Mouse (Mus musculus) embryonic stem cell, embryonic (primary cell): ENCODE results near the gene Nt5c2.

ENCODE experiments used
- CTCF ChIA-PET, 4 experiments: fragments of 300-600 bp in 2 of 4; fragments of 350-600 bp in 2 of 4; sonication (Branson Sonifier 250); formaldehyde crosslinking; loops; one replicate each; lab custom pipeline; 2022; ENCODE audit warnings: inconsistent platforms in 2 of 4; lab: Charles Lee
- POLR2A ChIA-PET, 4 experiments: fragments of 300-600 bp in 2 of 4; fragments of 350-600 bp in 2 of 4; sonication (Branson Sonifier 250); formaldehyde crosslinking; loops; one replicate each; lab custom pipeline; 2022; ENCODE audit warnings: antibody characterized with exemption in 4 of 4, inconsistent platforms in 1 of 4; lab: Charles Lee

Nt5c2 gene

DNA sequence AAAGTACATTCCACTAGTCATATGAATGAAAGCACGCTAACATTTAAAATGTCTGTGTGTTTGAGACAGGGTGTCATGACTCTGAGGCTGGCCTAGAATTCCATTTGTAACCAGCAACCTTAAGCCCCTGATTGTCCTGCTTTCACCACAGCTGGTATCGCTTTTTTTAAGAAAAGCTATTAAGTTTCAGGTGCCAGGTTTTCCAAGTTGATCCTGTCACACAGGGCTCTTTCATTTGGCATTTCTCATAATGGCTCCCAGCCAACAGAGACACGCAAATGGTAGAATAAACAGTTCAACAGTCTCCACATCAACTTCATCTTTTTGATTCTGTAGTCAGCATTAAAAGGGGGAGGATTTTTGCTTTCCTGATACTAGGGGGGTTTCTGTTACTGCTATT lies 56.4 kb downstream of the Nt5c2 start:
- ChIA-PET CTCF (interaction anchor here in 2 of 4 experiments (0.6 to 1.0 kb wide), 3 partner anchors 11 to 328 kb away, joined by 3 to 6 read pairs (median 4); no protein-coding TSS in a partner anchor), POLR2A (interaction anchor here in 2 of 4 experiments (0.8 to 4.3 kb wide), 15 partner anchors 8 to 197 kb away, joined by 3 to 48 read pairs (median 6); partner anchors contain the start of genes Cnnm2 (in 1 of the 2), Ina (in 1 of the 2) and Nt5c2 (in 1 of the 2))

DNA sequence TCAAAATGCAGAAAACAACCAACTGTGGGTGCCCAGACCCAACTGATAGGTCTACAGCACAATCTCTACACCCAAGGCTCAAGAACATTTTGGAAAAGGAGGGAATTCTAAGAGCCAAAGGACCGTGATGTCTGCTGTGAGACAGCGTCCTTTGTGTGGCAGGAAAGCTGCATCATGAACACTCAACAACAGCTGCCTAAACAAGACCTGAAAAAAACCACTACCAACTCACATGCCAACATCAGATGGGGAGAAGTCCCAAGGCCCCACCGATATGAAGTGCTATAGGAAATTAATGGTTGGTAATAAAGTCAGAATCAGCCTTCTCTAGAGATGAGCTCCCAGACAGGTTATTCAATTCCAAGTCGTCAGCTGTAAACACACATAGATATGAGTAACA lies 57.0 kb downstream of the Nt5c2 start:
- POLR2A ChIA-PET, result interaction anchor here in 2 of 4 experiments (0.7 to 3.2 kb wide), 9 partner anchors 9 to 104 kb away, joined by 3 to 24 read pairs (median 3); no protein-coding TSS in a partner anchor
- CTCF ChIA-PET, result interaction anchor here in 1 of 4 experiments (0.6 kb wide), 4 partner anchors 54 to 327 kb away, joined by 3 to 6 read pairs (median 4); no protein-coding TSS in a partner anchor

DNA sequence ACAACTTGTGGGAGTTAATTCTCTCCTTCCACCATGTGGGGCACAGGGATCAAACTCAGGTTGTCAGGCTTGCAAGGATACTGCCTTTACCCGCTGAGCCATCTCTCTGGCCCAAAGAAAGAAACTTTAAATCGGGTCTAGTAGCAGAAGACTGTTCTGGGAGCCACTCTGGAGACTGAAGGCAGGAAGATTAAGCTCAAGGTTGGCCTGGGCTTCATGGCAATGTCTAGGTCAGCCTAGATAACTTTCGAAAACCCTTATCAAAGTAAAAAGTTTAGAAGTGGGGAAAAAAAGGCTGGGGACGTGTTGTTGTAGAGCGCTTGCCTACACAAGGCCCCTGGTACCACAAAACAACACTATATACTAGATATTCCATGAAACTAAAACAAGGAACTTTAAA lies 58.0 kb downstream of the Nt5c2 start:
- ChIA-PET POLR2A (interaction anchor here in 2 of 4 experiments (0.6 to 2.7 kb wide), 6 partner anchors 11 to 32 kb away, joined by 3 to 10 read pairs (median 3); no protein-coding TSS in a partner anchor), CTCF (no interaction called here)

DNA sequence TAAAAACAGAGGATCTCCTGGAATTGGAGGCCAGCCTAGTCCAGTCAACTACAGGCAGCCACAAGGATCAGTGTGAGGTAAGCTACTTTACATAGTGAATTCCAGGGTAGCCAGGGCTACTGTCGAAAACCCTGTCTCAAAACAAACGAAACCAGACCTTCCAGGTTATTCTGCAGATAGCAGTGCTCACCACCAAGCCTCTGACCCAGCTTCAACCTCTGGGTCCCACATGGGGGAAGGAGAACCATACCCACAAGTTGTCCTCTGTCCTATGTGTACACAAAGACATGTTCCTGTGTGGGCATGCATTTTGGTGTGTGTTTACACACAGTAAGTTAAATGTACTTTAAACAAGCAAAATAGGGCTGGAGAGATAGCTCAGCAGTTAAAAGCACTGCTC lies 58.5 kb downstream of the Nt5c2 start:
- POLR2A ChIA-PET, result interaction anchor here in 2 of 4 experiments (0.5 to 2.7 kb wide), 4 partner anchors 13 to 33 kb away, joined by 3 to 10 read pairs (median 4); no protein-coding TSS in a partner anchor
- CTCF ChIA-PET, result interaction anchor here in 1 of 4 experiments (0.6 to 1.2 kb wide), 2 partner anchors 15 to 20 kb away, joined by 3 read pairs; no protein-coding TSS in a partner anchor

DNA sequence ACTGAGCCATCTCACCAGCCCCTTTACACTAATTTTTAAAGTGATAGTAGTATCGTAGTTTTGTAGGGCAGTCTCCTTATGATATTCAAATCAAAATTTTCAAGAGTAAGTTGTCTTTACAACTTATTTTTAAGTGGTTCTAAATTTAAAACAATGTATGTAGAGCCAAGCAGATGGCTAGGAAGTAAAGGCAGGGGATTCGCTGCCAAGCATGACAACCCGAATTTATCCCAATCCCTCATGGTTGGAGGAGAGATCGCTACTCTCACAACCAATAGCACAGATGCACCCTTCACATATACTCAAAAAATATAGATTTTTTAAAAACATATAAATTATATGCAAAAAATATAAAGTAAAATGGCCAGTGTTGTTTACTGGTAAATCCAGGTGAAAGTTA lies 59.3 kb downstream of the Nt5c2 start:
- ChIA-PET POLR2A (interaction anchor here in 1 of 4 experiments (0.5 to 1.7 kb wide), 3 partner anchors 21 to 34 kb away, joined by 3 to 5 read pairs (median 3); no protein-coding TSS in a partner anchor), CTCF (interaction anchor here in 2 of 4 experiments (0.6 to 1.2 kb wide), 3 partner anchors 16 to 21 kb away, joined by 3 read pairs; no protein-coding TSS in a partner anchor)

DNA sequence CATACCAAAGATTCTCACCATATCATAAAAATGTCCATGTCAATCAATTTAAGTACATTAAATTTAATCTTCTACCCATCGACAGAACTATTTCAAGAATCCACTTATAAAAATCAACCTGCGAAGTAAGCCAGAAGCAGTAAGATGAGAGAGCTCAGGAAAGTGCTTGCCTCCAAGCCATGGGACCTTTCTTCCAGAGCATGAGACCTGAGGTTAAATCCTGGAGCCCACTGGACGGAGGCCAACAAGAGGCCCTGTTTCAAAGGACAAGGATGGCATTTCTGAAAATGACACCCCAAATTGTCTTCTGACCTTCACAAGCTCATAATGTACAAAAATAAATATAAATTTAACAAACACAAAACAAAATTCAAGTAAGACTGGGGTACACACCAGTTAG lies 61.4 kb downstream of the Nt5c2 start:
- ChIA-PET POLR2A (interaction anchor here in 3 of 4 experiments (0.6 to 1.7 kb wide), 10 partner anchors 8 to 86 kb away, joined by 3 to 5 read pairs (median 3); no protein-coding TSS in a partner anchor), CTCF (interaction anchor here in 1 of 4 experiments (0.8 kb wide), 1 partner anchor 39 kb away, joined by 3 read pairs; no protein-coding TSS in a partner anchor)

DNA sequence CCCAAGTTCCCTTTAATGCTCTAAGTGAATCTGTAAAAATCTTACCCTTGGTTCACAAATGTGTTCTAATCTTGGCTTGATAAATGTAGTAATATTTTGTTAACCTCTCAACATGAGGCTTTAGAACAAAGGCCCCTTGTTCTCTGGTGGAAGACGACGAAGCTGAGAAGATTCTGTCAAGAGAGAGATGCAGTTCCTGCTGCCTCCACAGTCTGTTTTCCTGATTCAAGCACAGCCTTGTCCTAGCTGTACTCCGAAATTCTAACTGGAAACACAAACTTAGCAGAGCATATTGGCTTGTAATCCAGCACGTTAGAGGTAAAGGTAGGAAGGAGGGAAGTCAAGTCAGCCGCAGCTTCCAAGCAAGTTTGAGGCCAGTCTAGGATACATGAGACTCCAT lies 62.0 kb downstream of the Nt5c2 start:
- POLR2A ChIA-PET, result interaction anchor here in 2 of 4 experiments (0.6 to 1.7 kb wide), 9 partner anchors 9 to 138 kb away, joined by 3 to 5 read pairs (median 3); no protein-coding TSS in a partner anchor
- CTCF ChIA-PET, result interaction anchor here in 1 of 4 experiments (0.8 kb wide), 1 partner anchor 40 kb away, joined by 3 read pairs; no protein-coding TSS in a partner anchor

DNA sequence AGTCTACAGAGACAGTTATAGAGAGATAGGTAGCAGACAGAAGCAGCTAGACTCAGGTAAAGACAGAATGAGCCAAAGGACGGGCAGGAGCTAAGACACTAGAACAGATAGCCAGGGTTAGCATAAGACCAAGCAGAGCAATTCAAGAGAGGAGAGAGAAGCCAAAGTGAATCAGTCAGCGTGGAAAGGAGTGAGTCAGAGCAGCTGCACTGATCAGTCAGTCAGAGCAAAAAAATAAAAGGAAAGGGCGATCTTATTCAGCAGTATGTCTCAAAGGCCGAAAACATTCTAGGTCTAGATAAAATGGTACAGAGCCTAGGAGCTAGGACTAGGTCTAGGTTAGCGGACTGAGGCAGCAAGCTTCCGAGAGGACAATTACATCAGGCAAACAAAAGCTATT lies 70.6 kb downstream of the Nt5c2 start:
- ChIA-PET POLR2A (interaction anchor here in 3 of 4 experiments (0.6 to 1.4 kb wide), 3 partner anchors 9 to 29 kb away, joined by 3 to 8 read pairs (median 3); no protein-coding TSS in a partner anchor), CTCF (interaction anchor here in 1 of 4 experiments (0.6 kb wide), 1 partner anchor 26 kb away, joined by 4 read pairs; no protein-coding TSS in a partner anchor)

DNA sequence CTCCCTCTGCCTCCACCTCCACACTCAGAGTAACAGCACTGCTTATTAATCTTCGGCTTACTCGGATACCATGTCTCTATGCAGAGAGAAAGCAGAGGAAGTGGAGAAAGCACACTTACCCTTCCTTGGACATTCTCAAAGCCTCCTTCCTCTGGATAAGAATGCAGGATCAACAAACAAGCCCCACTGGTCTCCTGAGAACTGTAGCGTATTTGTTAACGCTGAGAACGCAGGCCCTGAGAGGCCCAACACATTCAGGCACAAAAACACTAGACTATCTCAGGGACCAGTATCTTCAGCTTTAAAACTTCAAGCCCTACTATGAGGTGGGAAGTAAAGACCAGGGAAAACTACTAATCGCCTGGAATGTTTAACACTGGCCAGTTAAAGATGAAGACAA lies 77.8 kb downstream of the Nt5c2 start:
- ChIA-PET POLR2A (interaction anchor here in 2 of 4 experiments (1.0 to 2.0 kb wide), 5 partner anchors 9 to 178 kb away, joined by 3 to 5 read pairs (median 3); no protein-coding TSS in a partner anchor), CTCF (no interaction called here)

DNA sequence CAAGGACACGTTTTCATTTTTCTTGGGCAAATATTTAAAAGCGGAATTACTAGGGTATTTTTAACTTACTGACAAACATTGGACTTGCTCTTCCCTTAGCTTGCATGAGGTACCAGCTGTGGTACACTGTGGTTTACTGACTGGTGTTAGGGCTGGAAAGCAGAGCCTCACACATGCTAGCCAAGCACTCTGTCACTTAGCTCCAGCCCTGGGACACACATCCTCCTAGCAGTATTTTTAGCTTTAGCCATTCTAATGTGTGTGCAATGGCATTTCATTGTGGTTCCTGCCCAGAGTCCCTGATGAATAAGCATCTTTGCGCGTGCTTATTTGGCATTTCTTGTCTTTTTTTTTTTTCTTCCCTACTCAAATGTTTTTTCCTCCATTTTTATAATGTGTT lies 80.9 kb downstream of the Nt5c2 start:
- CTCF ChIA-PET, result no interaction called here
- POLR2A ChIA-PET, result no interaction called here

DNA sequence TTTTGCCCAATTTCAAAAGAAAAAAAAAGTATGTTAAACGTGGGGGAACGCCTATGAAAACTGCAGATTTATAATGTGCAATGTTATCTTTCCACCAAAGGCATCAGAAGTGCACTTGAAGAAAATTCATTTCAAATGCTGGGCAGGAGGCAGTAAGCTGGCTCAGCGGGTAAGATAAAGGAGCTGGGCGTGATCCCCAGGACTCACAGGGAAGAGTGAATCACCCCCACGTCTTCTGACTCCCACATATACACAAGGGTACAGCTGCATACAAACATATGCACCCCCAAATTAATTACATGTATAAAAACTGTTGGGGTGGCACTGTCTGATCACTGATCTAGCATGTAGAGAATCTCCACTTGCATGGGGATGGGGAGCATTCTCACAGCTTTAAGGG lies 82.3 kb downstream of the Nt5c2 start:
- ChIA-PET CTCF (interaction anchor here in 1 of 4 experiments (1.2 kb wide), 1 partner anchor 57 kb away, joined by 3 read pairs; no protein-coding TSS in a partner anchor), POLR2A (interaction anchor here in 1 of 4 experiments (1.2 kb wide), 1 partner anchor 136 kb away, joined by 3 read pairs; no protein-coding TSS in a partner anchor)

DNA sequence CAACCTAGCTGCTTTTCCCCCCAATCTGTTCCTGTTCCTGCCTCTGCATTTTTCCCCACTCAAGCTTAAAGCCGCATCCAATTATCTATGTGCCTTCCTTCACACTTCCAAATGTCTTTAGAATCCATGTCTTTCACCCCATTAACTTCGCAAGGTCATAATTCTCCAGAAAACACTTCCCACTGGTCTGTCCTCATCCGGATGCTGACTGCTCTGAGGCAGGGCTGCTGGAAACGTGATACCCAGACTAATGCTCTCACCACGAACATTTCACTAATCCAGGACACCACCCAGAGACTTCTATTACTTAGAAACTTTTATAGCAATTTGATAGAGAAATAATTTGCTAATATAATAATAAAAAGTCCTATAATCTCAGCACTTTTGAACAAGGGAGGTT lies 84.9 kb downstream of the Nt5c2 start:
- POLR2A ChIA-PET, result interaction anchor here in 2 of 4 experiments (1.0 to 1.5 kb wide), 2 partner anchors 16 to 31 kb away, joined by 3 read pairs; no protein-coding TSS in a partner anchor
- CTCF ChIA-PET, result interaction anchor here in 2 of 4 experiments (0.6 to 1.0 kb wide), 3 partner anchors 59 to 220 kb away, joined by 3 to 4 read pairs (median 3); no protein-coding TSS in a partner anchor

DNA sequence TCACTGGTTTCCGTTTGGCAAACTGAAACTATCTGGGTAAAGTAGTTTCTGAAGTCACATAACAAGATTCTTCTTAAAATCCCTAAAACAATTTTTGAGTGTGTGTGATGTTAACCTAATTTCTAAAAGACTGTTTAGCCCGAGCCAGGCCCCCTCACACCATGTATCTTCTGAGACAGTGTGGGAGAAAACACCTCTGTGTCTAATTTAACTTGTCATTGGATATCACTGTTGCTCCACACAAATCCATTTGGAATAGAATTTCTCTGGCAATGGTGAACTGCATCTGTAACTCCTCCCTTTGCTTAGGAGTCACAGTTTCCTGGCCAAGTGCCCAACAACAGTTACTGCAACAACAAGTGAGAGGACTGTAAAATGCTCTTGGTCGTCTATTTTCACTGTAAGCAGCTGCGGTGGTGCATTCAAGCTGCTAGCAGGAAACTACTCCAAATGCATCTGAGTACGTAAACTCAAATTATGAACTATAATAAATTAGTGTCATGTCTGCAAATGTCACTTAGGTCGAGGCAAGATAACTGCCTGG lies 85.8 kb downstream of the Nt5c2 start:
- CTCF ChIA-PET, result interaction anchor here in 1 of 4 experiments (0.6 kb wide), 1 partner anchor 221 kb away, joined by 4 read pairs; no protein-coding TSS in a partner anchor
- POLR2A ChIA-PET, result interaction anchor here in 1 of 4 experiments (0.6 to 1.0 kb wide), 2 partner anchors 17 to 230 kb away, joined by 3 read pairs; no protein-coding TSS in a partner anchor

DNA sequence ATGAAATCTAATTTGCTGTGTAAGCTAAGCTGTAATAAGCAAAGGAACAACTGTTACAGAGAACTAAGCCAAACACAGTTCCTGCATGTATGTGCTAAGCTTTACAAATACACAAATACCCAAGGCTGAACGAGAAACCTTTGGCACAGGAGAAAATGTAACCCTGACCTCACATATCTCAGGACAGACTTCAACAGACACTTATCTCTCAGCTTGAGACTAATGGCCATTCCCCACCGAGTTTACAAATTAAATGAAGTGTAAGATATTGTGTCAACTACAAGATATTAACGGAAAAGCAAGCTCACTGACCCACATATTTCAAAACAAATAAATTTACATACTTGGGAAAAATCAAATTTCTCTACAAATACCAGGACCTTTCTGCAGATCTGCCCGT lies 86.8 kb downstream of the Nt5c2 start:
- CTCF ChIA-PET, result no interaction called here
- POLR2A ChIA-PET, result interaction anchor here in 2 of 4 experiments (0.5 to 0.7 kb wide), 2 partner anchors 9 to 59 kb away, joined by 3 to 4 read pairs; no protein-coding TSS in a partner anchor

DNA sequence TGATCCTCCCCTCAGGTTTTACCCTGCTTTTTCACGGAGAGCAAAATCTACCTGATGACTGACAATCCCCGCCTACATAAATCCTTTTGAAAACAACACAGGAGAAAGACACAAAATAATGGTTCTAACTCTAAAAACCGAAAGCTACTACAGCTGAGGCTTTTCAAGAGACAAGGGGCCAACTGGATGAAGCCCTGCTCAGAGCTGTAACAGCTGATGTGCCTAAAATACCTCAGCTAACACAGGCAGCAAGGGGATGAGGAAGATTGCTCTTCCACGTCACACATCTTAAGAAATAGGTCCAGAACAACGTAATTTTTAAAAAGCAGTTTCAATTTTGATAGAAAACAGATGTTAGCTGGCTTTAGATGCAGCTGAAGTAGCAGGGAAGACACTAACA lies 88.0 kb downstream of the Nt5c2 start:
- POLR2A ChIA-PET, result interaction anchor here in 2 of 4 experiments (0.8 to 1.3 kb wide), 7 partner anchors 10 to 66 kb away, joined by 3 to 5 read pairs (median 3); no protein-coding TSS in a partner anchor
- CTCF ChIA-PET, result interaction anchor here in 1 of 4 experiments (1.0 kb wide), 1 partner anchor 65 kb away, joined by 5 read pairs; no protein-coding TSS in a partner anchor

DNA sequence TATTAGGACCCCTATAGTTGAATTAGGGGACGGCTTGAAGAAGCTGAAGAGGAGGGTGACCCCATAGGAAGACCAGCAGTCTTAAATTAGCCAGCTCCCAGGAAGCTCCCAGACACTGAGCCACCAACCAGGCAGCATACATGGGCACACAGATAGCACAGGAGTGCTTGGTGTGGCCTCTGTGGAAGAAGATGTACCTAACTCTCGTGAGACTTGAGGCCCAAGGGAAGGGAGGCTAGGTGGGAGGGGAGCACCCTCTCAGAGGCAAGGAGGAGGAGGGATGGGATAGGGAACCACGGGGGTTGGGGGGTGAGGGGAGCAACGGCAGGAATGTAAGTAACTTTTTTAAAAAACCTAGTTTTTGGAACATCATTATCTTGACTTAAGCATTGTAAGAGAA lies 88.6 kb downstream of the Nt5c2 start:
- CTCF ChIA-PET, result interaction anchor here in 2 of 4 experiments (0.6 to 1.0 kb wide), 3 partner anchors 16 to 166 kb away, joined by 3 to 8 read pairs (median 5); no protein-coding TSS in a partner anchor
- POLR2A ChIA-PET, result interaction anchor here in 2 of 4 experiments (0.6 to 1.3 kb wide), 9 partner anchors 10 to 133 kb away, joined by 3 to 5 read pairs (median 3); no protein-coding TSS in a partner anchor

DNA sequence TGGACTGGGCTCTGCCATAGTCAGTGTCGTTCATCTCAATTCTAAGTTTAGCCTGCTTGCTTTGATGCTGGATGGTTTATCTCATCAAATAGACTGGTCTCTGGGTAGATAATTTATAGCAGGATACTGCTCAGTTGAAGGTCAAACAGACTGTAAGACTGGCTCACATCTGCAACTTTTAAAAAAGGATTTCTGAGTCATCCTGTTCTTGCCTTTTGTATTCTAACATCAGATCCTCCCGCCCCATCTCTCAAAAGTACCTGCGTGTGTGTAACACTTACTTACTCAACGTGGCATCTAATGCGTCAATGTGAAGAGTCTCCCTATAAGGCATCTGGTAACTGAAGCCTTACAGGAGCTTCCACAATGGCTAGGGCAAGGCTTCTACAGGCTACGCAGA lies 94.4 kb downstream of the Nt5c2 start:
- ChIA-PET POLR2A (no interaction called here), CTCF (no interaction called here)
